Mouse (Mus musculus) forebrain, embryonic 14.5 days (tissue): ENCODE data around the gene Akap1. TPM values are rescaled to one million over a fixed set of nuclear protein-coding genes. Genes with fewer than 3 reads are reported as not detected.

Source experiments
- ATAC-seq: fragments of 200-750 bp; cut with Nextera tagmentation; 2 replicates; pipeline ENCODE4 v1.8.0; 2017; ENCODE audit warnings: mild to moderate bottlenecking, moderate library complexity
- DNase-seq: peaks from one replicate; pipeline ENCODE4 v3.0.0-alpha.2; 2015; ENCODE audit warnings: low spot score
- H3K27ac ChIP-seq: fragments of 300-500 bp; sonication (generic); 2 replicates; pipeline ENCODE4 v1.5.1; 2014; ENCODE audit warnings: low read depth, mild to moderate bottlenecking, control low read depth, low read length, moderate library complexity
- H3K27me3 ChIP-seq: fragments of 300-500 bp; sonication (generic); replicated peaks from 2 replicates; pipeline ENCODE4 v1.6.1; 2014; ENCODE audit warnings: low read length, control low read depth, mixed read lengths; ENCODE audit not compliant: control insufficient read depth, insufficient read depth
- H3K36me3 ChIP-seq: fragments of 300-500 bp; sonication (generic); 2 replicates; pipeline ENCODE4 v1.6.1; 2014; ENCODE audit warnings: low read length, control low read depth; ENCODE audit not compliant: control insufficient read depth, insufficient read depth
- H3K4me1 ChIP-seq: fragments of 300-500 bp; sonication (generic); 2 replicates; pipeline ENCODE4 v1.6.1; 2014; ENCODE audit warnings: antibody characterized with exemption, low read length, control low read depth; ENCODE audit not compliant: control insufficient read depth, insufficient read depth
- H3K4me2 ChIP-seq: fragments of 300-500 bp; sonication (generic); 2 replicates; pipeline ENCODE4 v1.6.1; 2014; ENCODE audit warnings: mild to moderate bottlenecking, control low read depth, low read length
- H3K4me3 ChIP-seq: fragments of 300-500 bp; sonication (generic); 2 replicates; pipeline ENCODE4 v1.5.1; 2014; ENCODE audit warnings: low read depth, low read length, control low read depth
- H3K9ac ChIP-seq: fragments of 300-500 bp; sonication (generic); 2 replicates; pipeline ENCODE4 v1.6.1; 2014; ENCODE audit warnings: mild to moderate bottlenecking, low read length, control low read depth, moderate library complexity
- H3K9me3 ChIP-seq: fragments of 300-500 bp; sonication (generic); replicated peaks from 2 replicates; pipeline ENCODE4 v1.6.1; 2016; ENCODE audit warnings: low read length, control low read depth, mixed read lengths; ENCODE audit not compliant: control insufficient read depth
- WGBS: fragments of 180-500 bp; shearing (Covaris S2); extraction: QIAGEN DNeasy Blood & Tissue Kit; methylation state at CpG from one replicate; pipeline ENCODE4 v1.1.7; 2014; 5-methylcytosine and 5-hydroxymethylcytosine counted together
- polyA plus RNA-seq: library from polyadenylated mRNA; unstranded; fragments of >200 nt; fragmentation: Nextera tagmentation; extraction: Ambion mirVana; gene quantifications from 2 replicates; pipeline ENCODE4 v1.2.1, GENCODE M21; 2014

The Akap1 gene
- polyA plus RNA-seq, 1 experiment from 2014 or later: 18.7 TPM

- Histone ChIP-seq H3K4me3 (peak overlapping the region; percentile 63), H3K9ac (peak overlapping the region; percentile 86), H3K4me1 (peaks cover 9% of the 10 kb centered on the region), H3K27me3 (no peaks in the 10 kb centered on the region), H3K27ac (peak overlapping the region; percentile 61; the same call in 1 of the 2 replicates), H3K9me3 (no peaks in the 10 kb centered on the region), H3K36me3 (no peaks in the 10 kb centered on the region), H3K4me2 (peak overlapping the region; percentile 98)
- ATAC-seq (no peak), DNase-seq (no peak)
- 2% methylated on average over 32 of the region's 32 CpGs for WGBS
These were observed 1.1 kb downstream of the Akap1 start for GRCm38 (mm10) chr11:88863071-88863903.

GRCm38 (mm10) chr11:88862355-88862754 is 2.0 kb downstream of the Akap1 start:
- Histone ChIP-seq H3K4me1 (peaks cover 9% of the 10 kb centered on the region), H3K4me3 (peak overlapping the region; percentile 63; the same call in 1 of the 2 replicates), H3K4me2 (peak overlapping the region; percentile 98), H3K9ac (no peak overlapping the region), H3K27me3 (no peaks in the 10 kb centered on the region), H3K27ac (no peak overlapping the region), H3K36me3 (no peaks in the 10 kb centered on the region), H3K9me3 (no peaks in the 10 kb centered on the region)
- DNase-seq (no peak), ATAC-seq (no peak)
- WGBS: 92% methylated on average over 2 of the region's 2 CpGs

DNA sequence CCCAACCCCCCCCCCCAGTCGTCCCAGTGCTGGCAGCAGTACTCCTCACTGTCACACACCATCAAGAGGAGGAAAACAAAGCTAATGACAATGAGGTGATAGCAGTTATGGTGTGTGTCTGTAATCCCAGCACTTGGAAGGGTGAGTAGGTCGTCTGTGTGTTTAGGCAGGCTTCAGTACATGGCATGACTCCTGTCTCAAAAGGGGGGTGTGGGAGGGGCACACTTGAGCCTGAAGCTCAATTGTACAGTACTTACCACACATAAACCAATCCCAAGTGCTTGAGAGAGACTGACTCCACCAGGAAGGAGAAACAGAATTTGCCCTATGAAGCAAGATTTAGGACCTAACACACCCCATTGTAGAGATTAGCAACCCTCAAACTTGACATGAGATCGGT is 3.3 kb downstream of the Akap1 start:
- H3K9ac ChIP-seq: no peak overlapping the region
- no peaks in the 10 kb centered on the region for H3K36me3 ChIP-seq
- DNase-seq (no peak), ATAC-seq (no peak)
- H3K4me3 ChIP-seq: no peak overlapping the region
- no peaks in the 10 kb centered on the region for H3K9me3 ChIP-seq
- WGBS: 77% methylated on average over 3 of the region's 3 CpGs
- no peak overlapping the region for H3K4me2 ChIP-seq
- H3K4me1 ChIP-seq: peaks cover 9% of the 10 kb centered on the region
- no peak overlapping the region for H3K27ac ChIP-seq
- H3K27me3 ChIP-seq: no peaks in the 10 kb centered on the region

DNA sequence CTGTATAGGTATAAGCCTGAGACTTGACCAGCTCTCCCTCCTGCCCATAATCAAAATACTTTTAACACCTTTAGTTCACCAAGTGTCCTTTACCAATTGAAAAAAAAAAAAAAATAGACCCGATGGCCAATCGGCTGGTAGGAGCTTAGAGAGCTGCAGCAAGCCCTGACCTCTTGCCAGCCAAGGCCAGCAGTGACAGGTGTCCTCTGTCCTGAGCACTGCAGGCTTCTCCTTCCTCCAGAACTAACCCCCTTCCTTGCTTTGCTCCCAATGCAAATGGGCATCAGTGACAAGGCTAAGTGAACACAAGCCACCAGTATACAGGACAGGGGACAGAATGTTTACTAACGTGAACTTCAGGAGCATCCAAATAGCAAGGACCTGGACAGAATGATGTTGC is 3.7 kb downstream of the Akap1 start:
- Histone ChIP-seq H3K4me2 (no peak overlapping the region), H3K9me3 (no peaks in the 10 kb centered on the region), H3K4me1 (peaks cover 9% of the 10 kb centered on the region), H3K36me3 (no peaks in the 10 kb centered on the region), H3K27me3 (no peaks in the 10 kb centered on the region), H3K27ac (no peak overlapping the region), H3K9ac (no peak overlapping the region), H3K4me3 (no peak overlapping the region)
- DNase-seq (no peak), ATAC-seq (no peak)
- WGBS: 88% methylated on average over 3 of the region's 3 CpGs

- Histone ChIP-seq H3K9ac (no peak overlapping the region), H3K36me3 (no peaks in the 10 kb centered on the region), H3K27ac (no peak overlapping the region), H3K4me2 (no peak overlapping the region), H3K9me3 (no peaks in the 10 kb centered on the region), H3K4me3 (no peak overlapping the region), H3K4me1 (no peaks in the 10 kb centered on the region), H3K27me3 (no peaks in the 10 kb centered on the region)
- WGBS: 53% methylated on average over 3 of the region's 3 CpGs
- ATAC-seq (no peak), DNase-seq (no peak)
These were observed 6.9 kb downstream of the Akap1 start for GRCm38 (mm10) chr11:88857311-88858005.

GRCm38 (mm10) chr11:88856383-88856782 is 8.0 kb downstream of the Akap1 start:
- ATAC-seq: no peak
- WGBS: 85% methylated on average over 2 of the region's 2 CpGs
- Histone ChIP-seq H3K9me3 (no peaks in the 10 kb centered on the region), H3K4me2 (no peak overlapping the region), H3K27me3 (no peaks in the 10 kb centered on the region), H3K4me3 (no peak overlapping the region), H3K9ac (no peak overlapping the region), H3K36me3 (no peaks in the 10 kb centered on the region), H3K4me1 (no peaks in the 10 kb centered on the region), H3K27ac (no peak overlapping the region)
- no peak for DNase-seq

DNA sequence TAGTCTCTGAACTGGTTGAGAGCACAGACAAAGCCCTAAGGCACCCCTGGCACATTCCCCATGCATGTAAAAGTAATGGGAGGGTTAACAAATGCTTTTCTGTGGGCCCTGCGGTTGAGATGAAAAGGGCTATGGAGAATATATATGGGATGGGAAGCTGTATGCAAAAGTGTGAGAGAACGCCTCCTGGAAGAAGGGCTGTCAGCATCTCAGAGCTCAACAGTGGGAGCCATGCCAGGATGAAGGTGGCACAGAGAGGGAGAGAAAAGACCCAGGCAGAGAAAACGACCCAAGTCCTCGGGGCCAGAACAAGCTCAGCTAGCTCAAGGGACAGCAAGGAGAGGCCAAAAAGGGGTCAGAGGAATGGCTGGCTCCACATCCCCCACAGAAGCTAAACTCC is 8.6 kb downstream of the Akap1 start:
- Histone ChIP-seq H3K4me1 (no peaks in the 10 kb centered on the region), H3K9ac (no peak overlapping the region), H3K27me3 (no peaks in the 10 kb centered on the region), H3K36me3 (no peaks in the 10 kb centered on the region), H3K9me3 (no peaks in the 10 kb centered on the region), H3K4me2 (no peak overlapping the region), H3K27ac (no peak overlapping the region), H3K4me3 (no peak overlapping the region)
- 44% methylated on average over 4 of the region's 4 CpGs for WGBS
- no peak for DNase-seq
- ATAC-seq: no peak

GRCm38 (mm10) chr11:88853588-88853987 is 10.8 kb downstream of the Akap1 start:
- no peak overlapping the region for H3K4me2 ChIP-seq
- H3K4me1 ChIP-seq: peaks cover 8% of the 10 kb centered on the region; the same call in 1 of the 2 replicates
- H3K4me3 ChIP-seq: no peak overlapping the region
- no peaks in the 10 kb centered on the region for H3K9me3 ChIP-seq
- H3K36me3 ChIP-seq: no peaks in the 10 kb centered on the region
- 90% methylated on average over 2 of the region's 2 CpGs for WGBS
- ATAC-seq: no peak
- H3K9ac ChIP-seq: no peak overlapping the region
- DNase-seq: no peak
- H3K27me3 ChIP-seq: no peaks in the 10 kb centered on the region
- H3K27ac ChIP-seq: no peak overlapping the region

DNA sequence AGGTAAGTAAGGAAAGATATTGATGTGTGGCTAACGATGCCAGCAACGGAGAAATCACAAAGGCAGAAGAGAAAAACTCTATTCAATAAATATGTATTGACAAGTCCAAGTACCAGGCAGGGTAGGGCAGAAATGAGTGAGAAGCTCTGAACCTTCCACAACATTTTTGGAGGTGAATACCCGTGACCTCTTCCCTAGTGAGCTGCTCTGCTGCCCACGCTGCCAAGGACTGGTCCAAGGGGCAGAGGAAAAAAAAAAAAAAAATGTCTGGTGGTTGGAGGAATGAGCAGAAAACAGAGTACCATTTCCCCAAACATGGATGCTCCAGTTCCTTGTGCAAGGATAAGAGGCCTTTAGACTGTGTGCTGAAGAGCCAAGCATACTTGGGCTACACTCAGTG is 11.6 kb downstream of the Akap1 start:
- Histone ChIP-seq H3K27ac (no peak overlapping the region), H3K4me3 (no peak overlapping the region), H3K4me2 (no peak overlapping the region), H3K36me3 (no peaks in the 10 kb centered on the region), H3K4me1 (peaks cover 10% of the 10 kb centered on the region; the same call in 1 of the 2 replicates), H3K27me3 (no peaks in the 10 kb centered on the region), H3K9me3 (no peaks in the 10 kb centered on the region), H3K9ac (no peak overlapping the region)
- WGBS: 88% methylated on average over 4 of the region's 4 CpGs
- ATAC-seq (no peak), DNase-seq (no peak)
